Mouse (Mus musculus) myocyte (in vitro differentiated cells): ENCODE measurements at regions not wholly inside any gene's neighbourhood (a gene's known extent, or its start where the extent isn't known, plus 50 kb on each side); places are given as distances from the start of the nearest gene placed in this dataset.

Source experiments
- CEBPB ChIP-seq: IDR thresholded peaks from 2 replicates; pipeline ENCODE4 v1.6.1; 2011; ENCODE audit warnings: mild to moderate bottlenecking, moderate library complexity; ENCODE audit not compliant: poor library complexity, insufficient read depth, severe bottlenecking
- E2F4 ChIP-seq: IDR thresholded peaks from one replicate; pipeline ENCODE4 v1.6.1; 2011; ENCODE audit warnings: mild to moderate bottlenecking, control low read depth, moderate library complexity; ENCODE audit not compliant: insufficient read depth
- MAX ChIP-seq: IDR thresholded peaks from one replicate; pipeline ENCODE4 v1.6.1; 2011; ENCODE audit warnings: low read depth, mild to moderate bottlenecking, control low read depth
- MYOD1 ChIP-seq, 3 experiments: IDR thresholded peaks; one replicate each; pipeline ENCODE4 v1.6.1; 2011; ENCODE audit warnings: control low read depth in 2 of 3, low read depth in 2 of 3, mild to moderate bottlenecking in 2 of 3, moderate library complexity in 1 of 3; ENCODE audit not compliant: insufficient read length in 2 of 3, control insufficient read depth in 1 of 3
- POLR2A ChIP-seq: IDR thresholded peaks from one replicate; pipeline ENCODE4 v1.6.1; 2011; ENCODE audit warnings: low read depth, mild to moderate bottlenecking, control low read depth, moderate library complexity; ENCODE audit not compliant: insufficient read length
- POLR2AphosphoS2 ChIP-seq: IDR thresholded peaks from one replicate; pipeline ENCODE4 v1.6.1; 2011; ENCODE audit warnings: low read depth, control low read depth; ENCODE audit not compliant: insufficient read length
- REST ChIP-seq: IDR thresholded peaks from one replicate; pipeline ENCODE4 v1.6.1; 2011; ENCODE audit warnings: mild to moderate bottlenecking, control low read depth, moderate library complexity; ENCODE audit not compliant: insufficient read depth, insufficient read length
- SRF ChIP-seq: IDR thresholded peaks from one replicate; pipeline ENCODE4 v1.6.1; 2011; ENCODE audit warnings: low read depth; ENCODE audit not compliant: control insufficient read depth, insufficient read length
- TCF12 ChIP-seq: IDR thresholded peaks from one replicate; pipeline ENCODE4 v1.6.1; 2011; ENCODE audit warnings: mild to moderate bottlenecking, control low read depth; ENCODE audit not compliant: poor library complexity, insufficient read depth, severe bottlenecking
- TCF3 ChIP-seq: IDR thresholded peaks from one replicate; pipeline ENCODE4 v1.6.1; 2011; ENCODE audit warnings: low read depth, control low read depth; ENCODE audit not compliant: insufficient read length
- USF1 ChIP-seq: IDR thresholded peaks from one replicate; pipeline ENCODE4 v1.6.1; 2011; ENCODE audit warnings: low read depth, mild to moderate bottlenecking, control low read depth, moderate library complexity

GRCm38 (mm10) chr15:11770596-11770995 lies 136.5 kb downstream of the Npr3 start:
- TF ChIP-seq POLR2A (no peak), MAX (no peak), POLR2AphosphoS2 (no peak), CEBPB (no peak), USF1 (no peak), TCF3 (no peak), MYOD1 (IDR thresholded peaks at IDR 0.05; ENCODE audit: control insufficient read depth in 1 of 3, insufficient read length in 2 of 3, low read depth in 2 of 3) (no peak), REST (no peak), TCF12 (no peak), E2F4 (no peak), SRF (no peak)
